Mouse (Mus musculus) limb, embryonic 14.5 days (tissue): ENCODE measurements at regions not wholly inside any gene's neighbourhood (a gene's known extent, or its start where the extent isn't known, plus 50 kb on each side); places are given as distances from the start of the nearest gene placed in this dataset.

ENCODE experiments used
- ATAC-seq: fragments of 200-750 bp; cut with Nextera tagmentation; 2 replicates; pipeline ENCODE4 v1.8.0; 2017; ENCODE audit warnings: low read depth, moderate number of reproducible peaks, moderate TSS enrichment; ENCODE audit not compliant: low FRiP score
- DNase-seq: peaks from one replicate; pipeline ENCODE4 v3.0.0-alpha.2; 2015; ENCODE audit warnings: low spot score
- H3K27ac ChIP-seq: fragments of 300-500 bp; sonication (generic); replicated peaks from 2 replicates; pipeline ENCODE4 v1.5.1; 2014; ENCODE audit warnings: low read depth, mild to moderate bottlenecking, low read length, moderate library complexity, mixed read lengths
- H3K27me3 ChIP-seq: fragments of 300-500 bp; sonication (generic); 2 replicates; pipeline ENCODE4 v1.6.1; 2014; ENCODE audit warnings: low read length, mixed read lengths; ENCODE audit not compliant: control insufficient read depth, insufficient read depth
- H3K36me3 ChIP-seq: fragments of 300-500 bp; sonication (generic); 2 replicates; pipeline ENCODE4 v1.6.1; 2014; ENCODE audit warnings: mild to moderate bottlenecking, low read length, moderate library complexity, mixed read lengths; ENCODE audit not compliant: control insufficient read depth, insufficient read depth
- H3K4me1 ChIP-seq: fragments of 300-500 bp; sonication (generic); 2 replicates; pipeline ENCODE4 v1.6.1; 2014; ENCODE audit warnings: antibody characterized with exemption, low read length, mixed read lengths; ENCODE audit not compliant: control insufficient read depth, insufficient read depth
- H3K4me2 ChIP-seq: fragments of 300-500 bp; sonication (generic); replicated peaks from 2 replicates; pipeline ENCODE4 v1.6.1; 2014; ENCODE audit warnings: low read depth, mild to moderate bottlenecking, low read length, moderate library complexity; ENCODE audit not compliant: severe bottlenecking
- H3K4me3 ChIP-seq: fragments of 300-500 bp; sonication (generic); replicated peaks from 2 replicates; pipeline ENCODE4 v1.5.1; 2014; ENCODE audit warnings: low read length
- H3K9ac ChIP-seq: fragments of 300-500 bp; sonication (generic); 2 replicates; pipeline ENCODE4 v1.6.1; 2014; ENCODE audit warnings: mild to moderate bottlenecking, low read depth, low read length, moderate library complexity; ENCODE audit not compliant: severe bottlenecking
- H3K9me3 ChIP-seq: fragments of 300-500 bp; sonication (generic); 2 replicates; pipeline ENCODE4 v1.6.1; 2016; ENCODE audit warnings: low read length; ENCODE audit not compliant: control insufficient read depth
- POLR2A ChIP-seq: fragments of 200-500 bp; IDR thresholded peaks from 2 replicates; pipeline ENCODE4 v1.8.0; 2012; ENCODE audit warnings: inconsistent platforms, mild to moderate bottlenecking, moderate library complexity, borderline replicate concordance; ENCODE audit not compliant: insufficient read depth, insufficient read length; ENCODE audit errors: extremely low read depth
- WGBS: fragments of 180-500 bp; shearing (Covaris S2); extraction: QIAGEN DNeasy Blood & Tissue Kit; methylation state at CpG from one replicate; pipeline ENCODE4 v1.1.7; 2014; 5-methylcytosine and 5-hydroxymethylcytosine counted together

- Histone ChIP-seq H3K27ac (no peak overlapping the region), H3K27me3 (no peaks in the 10 kb centered on the region), H3K9ac (no peak overlapping the region), H3K4me3 (no peak overlapping the region), H3K4me1 (no peaks in the 10 kb centered on the region), H3K36me3 (no peaks in the 10 kb centered on the region), H3K4me2 (no peak overlapping the region), H3K9me3 (no peaks in the 10 kb centered on the region)
- WGBS: 61% methylated on average over 4 of the region's 4 CpGs
- TF ChIP-seq POLR2A: no peak
- no peak for ATAC-seq
- DNase-seq: no peak
Measured at GRCm38 (mm10) chr1:35348294-35348693, 498.5 kb downstream of the Plekhb2 start.

GRCm38 (mm10) chr1:35358981-35359380 lies 509.2 kb downstream of the Plekhb2 start:
- H3K4me1 ChIP-seq: no peaks in the 10 kb centered on the region
- DNase-seq (no peak), ATAC-seq (no peak)
- no peaks in the 10 kb centered on the region for H3K27me3 ChIP-seq
- TF ChIP-seq POLR2A: no peak
- no peaks in the 10 kb centered on the region for H3K9me3 ChIP-seq
- H3K36me3 ChIP-seq: no peaks in the 10 kb centered on the region
- H3K4me3 ChIP-seq: no peak overlapping the region
- no peak overlapping the region for H3K4me2 ChIP-seq
- 64% methylated on average over 5 of the region's 5 CpGs for WGBS
- no peak overlapping the region for H3K27ac ChIP-seq
- H3K9ac ChIP-seq: no peak overlapping the region

DNA sequence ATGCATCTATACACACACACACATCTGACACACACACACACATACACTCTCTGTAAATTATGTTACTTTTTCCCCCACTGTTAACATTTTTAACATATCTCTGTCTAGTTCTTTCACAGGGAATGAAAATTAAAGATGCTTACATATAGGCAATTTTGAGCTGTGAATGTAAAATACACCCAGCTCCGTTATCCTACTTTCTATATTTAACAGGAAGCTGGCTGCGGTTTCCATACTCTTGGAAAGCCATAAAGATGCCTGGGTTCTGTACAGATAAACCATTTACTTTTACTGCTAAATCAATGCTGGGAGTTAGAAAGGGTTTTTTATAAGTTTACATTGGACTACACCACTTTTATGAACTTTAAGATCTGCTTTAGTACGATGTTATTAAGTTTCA lies 511.7 kb downstream of the Plekhb2 start:
- no peak overlapping the region for H3K9ac ChIP-seq
- no peak overlapping the region for H3K4me3 ChIP-seq
- no peak overlapping the region for H3K27ac ChIP-seq
- DNase-seq (no peak), ATAC-seq (no peak)
- H3K36me3 ChIP-seq: no peaks in the 10 kb centered on the region
- no peaks in the 10 kb centered on the region for H3K9me3 ChIP-seq
- no peaks in the 10 kb centered on the region for H3K4me1 ChIP-seq
- TF ChIP-seq POLR2A: no peak
- WGBS: 47% methylated on average over 3 of the region's 3 CpGs
- H3K27me3 ChIP-seq: no peaks in the 10 kb centered on the region
- no peak overlapping the region for H3K4me2 ChIP-seq

GRCm38 (mm10) chr1:35362836-35363235 lies 513.1 kb downstream of the Plekhb2 start:
- DNase-seq: no peak
- 50% methylated on average over 3 of the region's 3 CpGs for WGBS
- H3K27me3 ChIP-seq: no peaks in the 10 kb centered on the region
- ATAC-seq: no peak
- H3K4me2 ChIP-seq: no peak overlapping the region
- no peaks in the 10 kb centered on the region for H3K9me3 ChIP-seq
- H3K36me3 ChIP-seq: no peaks in the 10 kb centered on the region
- no peak overlapping the region for H3K4me3 ChIP-seq
- H3K9ac ChIP-seq: no peak overlapping the region
- TF ChIP-seq POLR2A: no peak
- H3K27ac ChIP-seq: no peak overlapping the region
- H3K4me1 ChIP-seq: no peaks in the 10 kb centered on the region

GRCm38 (mm10) chr1:35366559-35366958 lies 516.8 kb downstream of the Plekhb2 start:
- H3K36me3 ChIP-seq: no peaks in the 10 kb centered on the region
- H3K9me3 ChIP-seq: no peaks in the 10 kb centered on the region
- H3K27ac ChIP-seq: no peak overlapping the region
- DNase-seq: no peak
- WGBS: 64% methylated on average over 2 of the region's 2 CpGs
- H3K4me3 ChIP-seq: no peak overlapping the region
- H3K27me3 ChIP-seq: no peaks in the 10 kb centered on the region
- no peak for ATAC-seq
- H3K4me1 ChIP-seq: no peaks in the 10 kb centered on the region
- no peak for TF ChIP-seq POLR2A
- H3K4me2 ChIP-seq: no peak overlapping the region
- H3K9ac ChIP-seq: no peak overlapping the region

- WGBS: 86% methylated on average over 4 of the region's 4 CpGs
- H3K4me3 ChIP-seq: no peak overlapping the region
- no peaks in the 10 kb centered on the region for H3K27me3 ChIP-seq
- H3K27ac ChIP-seq: no peak overlapping the region
- no peak for DNase-seq
- no peaks in the 10 kb centered on the region for H3K4me1 ChIP-seq
- ATAC-seq: no peak
- TF ChIP-seq POLR2A: no peak
- H3K9me3 ChIP-seq: no peaks in the 10 kb centered on the region
- H3K36me3 ChIP-seq: no peaks in the 10 kb centered on the region
- no peak overlapping the region for H3K4me2 ChIP-seq
- no peak overlapping the region for H3K9ac ChIP-seq
Measured at GRCm38 (mm10) chr1:35372751-35373150, 523.0 kb downstream of the Plekhb2 start.
